17 mouse cellular contexts compared by ENCODE assay signal in the genomic region with DNA sequence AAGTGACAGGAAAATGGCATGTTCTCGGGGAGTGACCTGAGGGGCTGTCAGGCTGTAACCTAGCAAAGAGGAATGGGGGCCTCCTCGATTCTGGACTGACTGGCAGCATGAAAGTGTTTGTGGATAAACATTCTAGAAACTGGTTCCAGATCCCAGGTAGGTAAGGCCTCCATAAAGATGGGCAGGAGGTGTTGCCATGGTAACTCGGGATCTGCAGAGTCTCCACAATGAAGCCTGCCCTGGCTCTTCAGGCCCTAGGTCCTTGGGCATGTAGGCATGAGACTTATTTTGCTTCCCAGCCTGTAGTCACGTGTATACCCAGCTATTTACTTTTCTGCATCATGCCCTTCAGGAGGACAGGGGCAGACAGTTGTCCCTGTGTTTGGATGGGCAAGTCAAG. TPM values are rescaled to one million over a fixed set of nuclear protein-coding genes. Genes with fewer than 3 reads are reported as not detected.
"Had no signal": no experiment of that assay in that cellular context is flagged by ENCODE, and none has a peak within 500 bp of the region (broad histone marks: within the 10 kb centered on the region; RNA-seq: fewer than 3 reads in every experiment).

No protein-coding gene starts in this region.

- H3K4me3 ChIP-seq: layer of hippocampus, adult 2 months; limb, embryonic 12.5 days; liver, embryonic 13.5 days; lung, embryonic 15.5 days; megakaryocyte, embryonic 14.5 days had no signal

- H3K27me3 ChIP-seq: limb, embryonic 12.5 days; lung, embryonic 15.5 days had no signal

- H3K4me2 ChIP-seq: limb, embryonic 12.5 days; liver, embryonic 13.5 days; lung, embryonic 15.5 days; midbrain, embryonic 11.5 days had no signal

- DNase-seq: liver; liver, embryonic 13.5 days; liver, postnatal 0 days; lung, postnatal 14 days; retina, postnatal 1 day; right cerebral cortex, postnatal 4 days; thymus, adult 2 months; thymus, postnatal 25 days had no signal

- H3K9ac ChIP-seq: limb, embryonic 12.5 days; liver, embryonic 13.5 days; liver, postnatal 0 days; lung, embryonic 15.5 days had no signal

- ATAC-seq: liver, postnatal 0 days; midbrain, embryonic 16.5 days had no signal

- H3K27ac ChIP-seq: layer of hippocampus, adult 2 months; limb, embryonic 12.5 days; liver, embryonic 13.5 days; lung, embryonic 15.5 days; macrophage had no signal

- H3K9me3 ChIP-seq: limb, embryonic 12.5 days; liver, embryonic 13.5 days; lung, embryonic 15.5 days had no signal

- H3K4me1 ChIP-seq: limb, embryonic 12.5 days; lung, embryonic 15.5 days had no signal

- H3K36me3 ChIP-seq: limb, embryonic 12.5 days; liver, embryonic 13.5 days; lung, embryonic 15.5 days had no signal

RNA-seq across cellular contexts. Expression of gene Gpr37l1, which starts 13.8 kb away (rescaled TPM):
- polyA plus RNA-seq: limb, embryonic 12.5 days; liver, embryonic 13.5 days; liver, postnatal 0 days; macrophage; midbrain, embryonic 11.5 days; neural tube, embryonic 11.5 days; testis, adult 2 months had no signal
